Mouse (Mus musculus): ENCODE results near the gene Isoc2b. TPM values are rescaled to one million over a fixed set of nuclear protein-coding genes. Genes with fewer than 3 reads are reported as not detected.
A peak's percentile ranks its signal among the peaks of the same experiment; 100 is the strongest.
"Not testable (repeated sequence)": the region's sequence is repeated elsewhere in the genome, so short reads cannot be mapped to it uniquely, and the experiment has no call there.

The Isoc2b gene
- 1 to 10 TPM; 4.0 to 7.8 TPM for total RNA-seq (2021)

- no peak for DNase-seq
These were observed at the start of gene Isoc2b for GRCm38 (mm10) chr7:4870133-4870532. Gene Isoc2b (minus strand): TSS chr7:4870258.

GRCm38 (mm10) chr7:4919096-4919495, 49.0 kb upstream of the Isoc2b start:
- no peak for DNase-seq

GRCm38 (mm10) chr7:4918681-4919080, 48.6 kb upstream of the Isoc2b start:
- DNase-seq: no peak

- no peak for DNase-seq
These were observed 47.4 kb upstream of the Isoc2b start for GRCm38 (mm10) chr7:4917494-4917893.

GRCm38 (mm10) chr7:4915669-4916416, 45.8 kb upstream of the Isoc2b start:
- no peak for DNase-seq

- peak; percentile 94 to 95 for DNase-seq
These were observed 45.1 kb upstream of the Isoc2b start, which contains the start of gene Zfp628 for GRCm38 (mm10) chr7:4915007-4915665. Gene Zfp628 (plus strand): TSS chr7:4915217.

- DNase-seq: no peak
These were observed 42.2 kb upstream of the Isoc2b start for GRCm38 (mm10) chr7:4912248-4912647.

- no peak for DNase-seq
These were observed 41.5 kb upstream of the Isoc2b start for GRCm38 (mm10) chr7:4911561-4911960.

- no peak for DNase-seq
These were observed 36.5 kb upstream of the Isoc2b start, which contains the start of gene Gm36210 for GRCm38 (mm10) chr7:4906466-4906950. Gene Gm36210 (minus strand): TSS chr7:4906516.

- no peak for DNase-seq
These were observed 32.3 kb upstream of the Isoc2b start for GRCm38 (mm10) chr7:4902404-4902803.

- DNase-seq: no peak
These were observed 31.1 kb upstream of the Isoc2b start for GRCm38 (mm10) chr7:4901171-4901570.

GRCm38 (mm10) chr7:4900523-4900851, 30.4 kb upstream of the Isoc2b start:
- no peak for DNase-seq

GRCm38 (mm10) chr7:4899649-4900522, 29.8 kb upstream of the Isoc2b start:
- DNase-seq: no peak

GRCm38 (mm10) chr7:4898851-4899648, 29.0 kb upstream of the Isoc2b start:
- DNase-seq: no peak

GRCm38 (mm10) chr7:4895186-4895585, 25.1 kb upstream of the Isoc2b start:
- DNase-seq: no peak

- DNase-seq: no peak
These were observed 16.6 kb upstream of the Isoc2b start for GRCm38 (mm10) chr7:4886680-4887079.

GRCm38 (mm10) chr7:4879036-4879435, 9.0 kb upstream of the Isoc2b start:
- DNase-seq: not testable (repeated sequence)

- DNase-seq: no peak
These were observed 8.1 kb upstream of the Isoc2b start for GRCm38 (mm10) chr7:4878186-4878585.

GRCm38 (mm10) chr7:4877226-4877625, 7.2 kb upstream of the Isoc2b start:
- DNase-seq: no peak

- peak; percentile 83 to 85 for DNase-seq
These were observed 6.7 kb upstream of the Isoc2b start, which contains the start of gene Isoc2a for GRCm38 (mm10) chr7:4876753-4877221. Gene Isoc2a (plus strand): TSS chr7:4877153.

- no peak for DNase-seq
These were observed 3.4 kb downstream of the Isoc2b start for GRCm38 (mm10) chr7:4866631-4867180.
